Comparison of ENCODE assay signal across 8 mouse cellular contexts in genomic region chr4:22358487-22358886, GRCm38 (mm10). TPM values are rescaled to one million over a fixed set of nuclear protein-coding genes. Genes with fewer than 3 reads are reported as not detected.
DNase-seq lines count a peak whose midpoint lies in the region; ATAC-seq lines count a peak whose summit lies in the region.

No protein-coding gene starts in this region.

- H3K4me3 ChIP-seq in heart, embryonic 10.5 days, result peak overlapping the region; percentile 83
- H3K4me3 ChIP-seq in hindbrain, embryonic 13.5 days, result peak overlapping the region; percentile 76
- H3K4me3 ChIP-seq in midbrain, embryonic 13.5 days (replicated peaks), result peak overlapping the region; percentile 83; the same call in 1 of the 2 replicates

- no peaks in the 10 kb centered on the region for H3K27me3 ChIP-seq in heart, embryonic 10.5 days (ENCODE audit: insufficient read depth, poor library complexity, severe bottlenecking)
- no peaks in the 10 kb centered on the region for H3K27me3 ChIP-seq in hindbrain, embryonic 13.5 days
- H3K27me3 ChIP-seq in midbrain, embryonic 13.5 days, result no peaks in the 10 kb centered on the region

- peaks cover 8% of the 10 kb centered on the region for H3K4me1 ChIP-seq in heart, embryonic 10.5 days
- H3K4me1 ChIP-seq in hindbrain, embryonic 13.5 days (replicated peaks), result peaks cover 16% of the 10 kb centered on the region
- peaks cover 18% of the 10 kb centered on the region for H3K4me1 ChIP-seq in midbrain, embryonic 13.5 days (replicated peaks)

- 77% methylated on average over 10 of the region's 10 CpGs for WGBS in heart, embryonic 10.5 days
- 85% methylated on average over 10 of the region's 10 CpGs for WGBS in hindbrain, embryonic 13.5 days
- WGBS in midbrain, embryonic 13.5 days, result 89% methylated on average over 10 of the region's 10 CpGs

- H3K9ac ChIP-seq in hindbrain, embryonic 13.5 days, result peak overlapping the region; percentile 88; the same call in 1 of the 2 replicates
- peak overlapping the region; percentile 90; the same call in 1 of the 2 replicates for H3K9ac ChIP-seq in midbrain, embryonic 13.5 days (replicated peaks)

- no peaks in the 10 kb centered on the region for H3K36me3 ChIP-seq in heart, embryonic 10.5 days
- no peaks in the 10 kb centered on the region for H3K36me3 ChIP-seq in hindbrain, embryonic 13.5 days
- peaks cover 4% of the 10 kb centered on the region; the same call in 1 of the 2 replicates for H3K36me3 ChIP-seq in midbrain, embryonic 13.5 days

- 0 out of 2 replicates have a peak, but pooled peaks cover under 1% of the 10 kb centered on the region for H3K9me3 ChIP-seq in heart, embryonic 10.5 days
- H3K9me3 ChIP-seq in hindbrain, embryonic 13.5 days, result 0 out of 2 replicates have a peak, but pooled peaks cover under 1% of the 10 kb centered on the region
- no peaks in the 10 kb centered on the region; the same call in 1 of the 2 replicates for H3K9me3 ChIP-seq in midbrain, embryonic 13.5 days

- H3K4me2 ChIP-seq in hindbrain, embryonic 13.5 days, result peak overlapping the region; percentile 66
- peak overlapping the region; percentile 71 for H3K4me2 ChIP-seq in midbrain, embryonic 13.5 days (replicated peaks)

- intact Hi-C loops in heart, postnatal 36 days (cut with DNase I), result no loop called here

- no peak for DNase-seq in heart, embryonic 10.5 days (ENCODE audit: low spot score)
- no peak for DNase-seq in heart, postnatal 36 days
- DNase-seq in R1 (ENCODE audit: low read depth, low spot score), result peak; percentile 4
- DNase-seq in spleen, adult 18-20 months, result no peak
- DNase-seq in kidney, adult 18-20 months, result no peak

- peak overlapping the region; percentile 98; the same call in 1 of the 2 replicates for H3K27ac ChIP-seq in heart, embryonic 10.5 days
- no peak overlapping the region for H3K27ac ChIP-seq in hindbrain, embryonic 13.5 days
- H3K27ac ChIP-seq in midbrain, embryonic 13.5 days, result no peak overlapping the region

- ATAC-seq in hindbrain, embryonic 13.5 days (ENCODE audit: low FRiP score), result no peak
- no peak for ATAC-seq in midbrain, embryonic 13.5 days
- ATAC-seq in cerebellum, adult (ENCODE audit: insufficient number of reproducible peaks, low FRiP score, low TSS enrichment), result no peak

RNA-seq across cellular contexts. Expression of gene Fbxl4, which starts 1.1 kb away (rescaled TPM):
- polyA plus RNA-seq in heart, embryonic 10.5 days (2016; fragmentation: Nextera tagmentation; extraction: Ambion mirVana), result 9.2 and 12.5 TPM in 2 replicates
- total RNA-seq in heart, postnatal 36 days (2021), result 10 to 100 TPM in 1 of 2 experiments, 1 to 10 TPM in 1; 9.5 to 11.3 TPM
- polyA plus RNA-seq in hindbrain, embryonic 13.5 days (2015; fragmentation: Nextera tagmentation; extraction: Ambion mirVana), result 13.2 and 13.5 TPM in 2 replicates
- polyA plus RNA-seq in midbrain, embryonic 13.5 days (2015; fragmentation: Nextera tagmentation; extraction: Ambion mirVana), result 12.7 and 13.9 TPM in 2 replicates
